Mouse (Mus musculus): Measurements from ENCODE around the gene Theg.

Gene Theg

GRCm38 (mm10) chr10:79594111-79594510 is 7.0 kb upstream of the Theg start:
- DNase-seq, result no peak

- no peak for DNase-seq
Observed at GRCm38 (mm10) chr10:79590702-79591101, 3.6 kb upstream of the Theg start.

- DNase-seq, result no peak
Observed at GRCm38 (mm10) chr10:79587752-79588126, 608 bp upstream of the Theg start.

- DNase-seq, result no peak
Observed at GRCm38 (mm10) chr10:79586243-79586642, 888 bp downstream of the Theg start.

- DNase-seq, result no peak
Observed at GRCm38 (mm10) chr10:79585723-79586122, 1.4 kb downstream of the Theg start.

GRCm38 (mm10) chr10:79585136-79585535 is 2.0 kb downstream of the Theg start:
- DNase-seq, result no peak

GRCm38 (mm10) chr10:79584426-79584825 is 2.7 kb downstream of the Theg start:
- DNase-seq, result no peak

GRCm38 (mm10) chr10:79584021-79584420 is 3.1 kb downstream of the Theg start:
- no peak for DNase-seq

- no peak for DNase-seq
Observed at GRCm38 (mm10) chr10:79581501-79581900, 5.6 kb downstream of the Theg start.

GRCm38 (mm10) chr10:79580811-79581210 is 6.3 kb downstream of the Theg start:
- peak; percentile 66 for DNase-seq

- DNase-seq, result no peak
Observed at GRCm38 (mm10) chr10:79580356-79580755, 6.8 kb downstream of the Theg start.

- no peak for DNase-seq
Observed at GRCm38 (mm10) chr10:79579781-79580180, 7.3 kb downstream of the Theg start.

GRCm38 (mm10) chr10:79578891-79579290 is 8.2 kb downstream of the Theg start:
- no peak for DNase-seq

- no peak for DNase-seq
Observed at GRCm38 (mm10) chr10:79578276-79578675, 8.9 kb downstream of the Theg start.

- no peak for DNase-seq
Observed at GRCm38 (mm10) chr10:79577376-79577775, 9.8 kb downstream of the Theg start.

- DNase-seq, result no peak
Observed at GRCm38 (mm10) chr10:79575754-79576153, 11.4 kb downstream of the Theg start.

- DNase-seq, result no peak
Observed at GRCm38 (mm10) chr10:79574796-79575195, 12.3 kb downstream of the Theg start.

- no peak for DNase-seq
Observed at GRCm38 (mm10) chr10:79574350-79574749, 12.8 kb downstream of the Theg start.

GRCm38 (mm10) chr10:79573611-79574010 is 13.5 kb downstream of the Theg start:
- DNase-seq, result no peak

GRCm38 (mm10) chr10:79571314-79571713 is 15.8 kb downstream of the Theg start:
- no peak for DNase-seq

- no peak for DNase-seq
Observed at GRCm38 (mm10) chr10:79569921-79570320, 17.2 kb downstream of the Theg start.

- no peak for DNase-seq
Observed at GRCm38 (mm10) chr10:79559716-79560115, 27.4 kb downstream of the Theg start.

GRCm38 (mm10) chr10:79557496-79557895 is 29.6 kb downstream of the Theg start:
- no peak for DNase-seq

- no peak for DNase-seq
Observed at GRCm38 (mm10) chr10:79556951-79557350, 30.2 kb downstream of the Theg start.

GRCm38 (mm10) chr10:79555238-79555724 is 31.9 kb downstream of the Theg start:
- no peak for DNase-seq
